Comparison of ENCODE assay signal across 8 mouse cellular contexts in the genomic region with DNA sequence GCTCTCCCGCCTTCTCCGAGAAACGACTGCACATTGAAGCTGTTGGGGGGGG. TPM values are rescaled to one million over a fixed set of nuclear protein-coding genes. Genes with fewer than 3 reads are reported as not detected.
DNase-seq lines count a peak whose midpoint lies in the region; ATAC-seq and TF ChIP-seq lines count a peak whose summit lies in the region.

Gene Zfp384, plus strand, starts transcription at position 17 of the 52 bp plus-strand sequence.

- DNase-seq in heart, adult 2 months = no peak
- DNase-seq in heart, adult 11 months = no peak
- DNase-seq in adrenal gland, postnatal 36 days = no peak
- DNase-seq in gastrocnemius, postnatal 4 days (ENCODE audit: low spot score in 2 of 2) = no peak
- DNase-seq in layer of hippocampus, postnatal 10 days (ENCODE audit: low spot score in 2 of 2) = no peak
- no peak for DNase-seq in right cerebral cortex, postnatal 25 days
- no peak for DNase-seq in kidney, postnatal 4 days

- no peaks in the 10 kb centered on the region; the same call in none of the 2 replicates for H3K79me2 ChIP-seq in heart, adult 2 months (replicated peaks; ENCODE audit: control insufficient read depth, insufficient read depth, low read length)

- H3K9ac ChIP-seq in heart, adult 2 months (ENCODE audit: low read depth, low read length) = peak within 1 kb of the TSS; percentile 98
- H3K9ac ChIP-seq in midbrain, embryonic 13.5 days (replicated peaks) = peak within 1 kb of the TSS; percentile 93

- H3K36me3 ChIP-seq in heart, adult 2 months (ENCODE audit: control insufficient read depth, insufficient read depth, low read length) = no peaks in the 10 kb centered on the region
- peaks cover 28% of the 10 kb centered on the region for H3K36me3 ChIP-seq in midbrain, embryonic 13.5 days

- peak within 1 kb of the TSS; percentile 93 for H3K4me2 ChIP-seq in midbrain, embryonic 13.5 days (replicated peaks)

- no peak for ATAC-seq in midbrain, embryonic 13.5 days

- H3K4me3 ChIP-seq in heart, adult 2 months = peak within 1 kb of the TSS; percentile 90
- peak within 1 kb of the TSS; percentile 77 for H3K4me3 ChIP-seq in midbrain, embryonic 13.5 days (replicated peaks)

- intact Hi-C loops in heart, adult 2 months (cut with DNase I) = loop anchor here (2.0 kb wide), 2 partner anchors 78 to 104 kb away; partner anchors contain the start of gene Mlf2

- no peak for TF ChIP-seq EP300 in heart, adult 2 months (IDR thresholded peaks at IDR 0.05; ENCODE audit: insufficient read depth, low read depth, low read length)

- H3K4me1 ChIP-seq in heart, adult 2 months (ENCODE audit: control insufficient read depth, insufficient read depth, low read length) = peaks cover 2% of the 10 kb centered on the region
- peaks cover 53% of the 10 kb centered on the region for H3K4me1 ChIP-seq in midbrain, embryonic 13.5 days (replicated peaks)

- no peaks in the 10 kb centered on the region for H3K9me3 ChIP-seq in midbrain, embryonic 13.5 days

- TF ChIP-seq CTCF in heart, adult 2 months (IDR thresholded peaks at IDR 0.05) = no peak

- no peaks in the 10 kb centered on the region for H3K27me3 ChIP-seq in heart, adult 2 months (ENCODE audit: control insufficient read depth, insufficient read depth, low read length)
- no peaks in the 10 kb centered on the region for H3K27me3 ChIP-seq in midbrain, embryonic 13.5 days

- 0% methylated on average over 3 of the region's 3 CpGs for WGBS in heart, adult 2 months
- 0% methylated on average over 3 of the region's 3 CpGs for WGBS in midbrain, embryonic 13.5 days

- H3K27ac ChIP-seq in heart, adult 2 months = peak within 1 kb of the TSS; percentile 98
- peak within 1 kb of the TSS; percentile 98 for H3K27ac ChIP-seq in midbrain, embryonic 13.5 days

- TF ChIP-seq POLR2A in heart, adult 2 months (IDR thresholded peaks at IDR 0.05; ENCODE audit: insufficient read depth, low read depth, low read length) = no peak

RNA-seq across cellular contexts. Expression of gene Zfp384, which starts in this region (rescaled TPM):
- total RNA-seq in heart, adult 2 months (2021) = 10 to 100 TPM; 22.4 to 22.8 TPM
- 28.2 and 33.5 TPM in 2 replicates for polyA plus RNA-seq in heart, adult 2 months (2012; rRNA removed)
- total RNA-seq in adrenal gland, postnatal 36 days (2021) = 10 to 100 TPM; 41.3 to 53.8 TPM
- total RNA-seq in gastrocnemius, postnatal 4 days (2021) = 10 to 100 TPM; 28.1 to 32.8 TPM
- total RNA-seq in layer of hippocampus, postnatal 10 days (2021) = 10 to 100 TPM; 44.4 to 45.2 TPM
- 18.8 and 23.1 TPM in 2 replicates for polyA plus RNA-seq in midbrain, embryonic 13.5 days (2015; fragmentation: Nextera tagmentation; extraction: Ambion mirVana)
